In the genomic region with DNA sequence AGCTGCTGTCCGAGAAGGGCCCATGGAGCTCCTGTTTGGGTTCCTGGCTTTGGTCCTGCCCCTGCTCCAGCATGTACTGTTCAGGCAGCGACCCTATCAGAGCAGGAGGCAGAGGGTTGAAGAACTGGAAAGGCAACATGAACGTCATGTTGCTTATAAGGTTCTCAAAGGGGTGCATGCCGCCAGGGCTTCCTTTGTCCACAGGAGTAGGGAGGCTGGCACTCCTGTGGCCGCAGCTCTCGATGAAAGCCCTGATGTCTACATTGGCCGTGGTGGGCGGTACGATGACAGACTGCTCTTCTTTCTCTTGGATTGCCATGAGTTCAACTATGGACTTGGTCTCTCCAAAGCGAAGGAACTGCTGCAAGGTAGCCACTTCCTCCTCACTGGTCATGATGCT, we compare ENCODE assay signal across 23 mouse cellular contexts. TPM values are rescaled to one million over a fixed set of nuclear protein-coding genes. Genes with fewer than 3 reads are reported as not detected.
DNase-seq lines count a peak whose midpoint lies in the region; ATAC-seq and TF ChIP-seq lines count a peak whose summit lies in the region.
"Had no signal": no experiment of that assay in that cellular context is flagged by ENCODE, and none has a peak within 500 bp of the region (broad histone marks: within the 10 kb centered on the region; RNA-seq: fewer than 3 reads in every experiment).

No protein-coding gene starts in this region.

- no peak for TF ChIP-seq POLR2A in heart, adult 2 months (IDR thresholded peaks at IDR 0.05; ENCODE audit: insufficient read depth, low read depth, low read length)

- intact Hi-C loops in heart, adult 2 months (cut with DNase I), result no loop called here

- H3K4me3 ChIP-seq in heart, adult 2 months, result no peak overlapping the region
- no peak overlapping the region for H3K4me3 ChIP-seq in heart, embryonic 10.5 days
- no peak overlapping the region for H3K4me3 ChIP-seq in heart, embryonic 11.5 days (ENCODE audit: low read depth, low read length)
- no peak overlapping the region for H3K4me3 ChIP-seq in limb, embryonic 12.5 days (replicated peaks)
- H3K4me3 ChIP-seq in limb, embryonic 10.5 days, result no peak overlapping the region

- TF ChIP-seq CTCF in heart, adult 2 months (IDR thresholded peaks at IDR 0.05), result no peak

- H3K4me1 ChIP-seq in heart, adult 2 months (ENCODE audit: control insufficient read depth, insufficient read depth, low read length), result no peaks in the 10 kb centered on the region
- H3K4me1 ChIP-seq in heart, embryonic 10.5 days, result no peaks in the 10 kb centered on the region
- no peaks in the 10 kb centered on the region for H3K4me1 ChIP-seq in heart, embryonic 11.5 days (ENCODE audit: control insufficient read depth, insufficient read depth, low read length)
- no peaks in the 10 kb centered on the region; the same call in 1 of the 2 replicates for H3K4me1 ChIP-seq in limb, embryonic 12.5 days (replicated peaks)
- H3K4me1 ChIP-seq in limb, embryonic 10.5 days, result no peaks in the 10 kb centered on the region

- no peak overlapping the region for H3K27ac ChIP-seq in heart, adult 2 months
- no peak overlapping the region for H3K27ac ChIP-seq in heart, embryonic 10.5 days
- no peak overlapping the region for H3K27ac ChIP-seq in heart, embryonic 11.5 days (ENCODE audit: low read depth, low read length)
- H3K27ac ChIP-seq in limb, embryonic 12.5 days, result no peak overlapping the region
- no peak overlapping the region for H3K27ac ChIP-seq in limb, embryonic 10.5 days

- WGBS in heart, adult 2 months, result 88% methylated on average over 10 of the region's 10 CpGs
- WGBS in heart, embryonic 10.5 days, result 84% methylated on average over 10 of the region's 10 CpGs
- 77% methylated on average over 10 of the region's 10 CpGs for WGBS in heart, embryonic 11.5 days (ENCODE audit: insufficient replicate concordance)
- 90% methylated on average over 10 of the region's 10 CpGs for WGBS in limb, embryonic 12.5 days
- 91% methylated on average over 10 of the region's 10 CpGs for WGBS in limb, embryonic 10.5 days

- DNase-seq in heart, adult 11 months, result peak; percentile 78
- DNase-seq in heart, adult 2 months, result no peak
- peak; percentile 65 for DNase-seq in heart, embryonic 10.5 days (ENCODE audit: low spot score)
- no peak for DNase-seq in limb, embryonic 10.5 days (ENCODE audit: low spot score)
- DNase-seq: adrenal gland, adult 2 months; adrenal gland, adult 8-10 months; adrenal gland, postnatal 10 days; adrenal gland, postnatal 14 days; adrenal gland, postnatal 25 days; adrenal gland, postnatal 36 days; B cell, adult 2 months; cerebellum, adult 11 months; cerebellum, adult 11-12 months; cerebellum, adult 18-20 months had no signal

- no peaks in the 10 kb centered on the region for H3K36me3 ChIP-seq in heart, adult 2 months (ENCODE audit: control insufficient read depth, insufficient read depth, low read length)
- H3K36me3 ChIP-seq in heart, embryonic 10.5 days, result no peaks in the 10 kb centered on the region
- no peaks in the 10 kb centered on the region for H3K36me3 ChIP-seq in heart, embryonic 11.5 days (ENCODE audit: control insufficient read depth, insufficient read depth, low read length)
- H3K36me3 ChIP-seq in limb, embryonic 12.5 days, result no peaks in the 10 kb centered on the region
- no peaks in the 10 kb centered on the region for H3K36me3 ChIP-seq in limb, embryonic 10.5 days
- H3K36me3 ChIP-seq: G1E had no signal

- H3K27me3 ChIP-seq in heart, adult 2 months (ENCODE audit: control insufficient read depth, insufficient read depth, low read length), result no peaks in the 10 kb centered on the region
- peaks cover 15% of the 10 kb centered on the region; the same call in 1 of the 2 replicates for H3K27me3 ChIP-seq in heart, embryonic 10.5 days (ENCODE audit: insufficient read depth, poor library complexity, severe bottlenecking)
- no peaks in the 10 kb centered on the region for H3K27me3 ChIP-seq in heart, embryonic 11.5 days (ENCODE audit: control insufficient read depth, insufficient read depth, low read length)
- H3K27me3 ChIP-seq in limb, embryonic 12.5 days, result peaks cover 14% of the 10 kb centered on the region; the same call in 1 of the 2 replicates
- H3K27me3 ChIP-seq in limb, embryonic 10.5 days (ENCODE audit: low read depth, poor library complexity, severe bottlenecking), result peaks cover 8% of the 10 kb centered on the region; the same call in 1 of the 2 replicates

- no peak overlapping the region for H3K4me2 ChIP-seq in heart, embryonic 11.5 days
- H3K4me2 ChIP-seq in limb, embryonic 12.5 days, result no peak overlapping the region

- no peak for ATAC-seq in heart, embryonic 11.5 days (replicated peaks; ENCODE audit: insufficient number of reproducible peaks, low FRiP score, low TSS enrichment)
- ATAC-seq in limb, embryonic 12.5 days (ENCODE audit: insufficient number of reproducible peaks, insufficient read depth, low FRiP score, low TSS enrichment, low read depth), result 0 out of 2 replicates have a peak, but pooled peaks have one; percentile 20
- ATAC-seq: activated CD4-positive, CD25-positive, alpha-beta regulatory T cell, adult 4 months; CD4-positive, CD25-positive, alpha-beta regulatory T cell, adult 4 months; Patski had no signal

- H3K79me2 ChIP-seq in heart, adult 2 months (replicated peaks; ENCODE audit: control insufficient read depth, insufficient read depth, low read length), result no peaks in the 10 kb centered on the region

- H3K9me3 ChIP-seq in heart, embryonic 10.5 days, result no peaks in the 10 kb centered on the region
- no peaks in the 10 kb centered on the region for H3K9me3 ChIP-seq in heart, embryonic 11.5 days (replicated peaks; ENCODE audit: control insufficient read depth, low read length)
- H3K9me3 ChIP-seq in limb, embryonic 12.5 days, result no peaks in the 10 kb centered on the region
- no peaks in the 10 kb centered on the region for H3K9me3 ChIP-seq in limb, embryonic 10.5 days (replicated peaks)
- H3K9me3 ChIP-seq: G1E had no signal

- no peak overlapping the region for H3K9ac ChIP-seq in heart, adult 2 months (ENCODE audit: low read depth, low read length)
- no peak overlapping the region for H3K9ac ChIP-seq in heart, embryonic 11.5 days (ENCODE audit: low read depth, low read length)
- no peak overlapping the region for H3K9ac ChIP-seq in limb, embryonic 12.5 days (replicated peaks)

- no peak for TF ChIP-seq EP300 in heart, adult 2 months (IDR thresholded peaks at IDR 0.05; ENCODE audit: insufficient read depth, low read depth, low read length)

RNA-seq across cellular contexts. Expression of a gene that starts 17.5 kb away (rescaled TPM):
- total RNA-seq in heart, adult 2 months (2021), result 1 to 10 TPM in 1 of 2 experiments, under 1 TPM in 1; 0.82 to 1.4 TPM
- 0.57 and 0.91 TPM in 2 replicates for polyA plus RNA-seq in heart, adult 2 months (2012; rRNA removed)
- 8.1 and 14.3 TPM in 2 replicates for polyA plus RNA-seq in heart, embryonic 10.5 days (2016; fragmentation: Nextera tagmentation; extraction: Ambion mirVana)
- 8.5 and 8.6 TPM in 2 replicates for polyA plus RNA-seq in heart, embryonic 11.5 days (2014; fragmentation: Nextera tagmentation; extraction: Ambion mirVana)
- 4.2 and 4.4 TPM in 2 replicates for polyA plus RNA-seq in limb, embryonic 12.5 days (2016; fragmentation: Nextera tagmentation; extraction: Ambion mirVana)
- polyA plus RNA-seq in limb, embryonic 10.5 days (2016; fragmentation: Nextera tagmentation; extraction: Ambion mirVana), result 3.0 and 4.0 TPM in 2 replicates
- total RNA-seq: CH12.LX, MEL had no signal
- polyA plus RNA-seq: activated CD4-positive, CD25-positive, alpha-beta regulatory T cell, adult 4 months; CD4-positive, CD25-positive, alpha-beta regulatory T cell, adult 4 months; G1E had no signal

RNA-seq across cellular contexts. Expression of a gene that starts 40.3 kb away (rescaled TPM):
- total RNA-seq in heart, adult 2 months (2021), result 1 to 10 TPM; 7.8 to 8.0 TPM
- 1.8 and 2.8 TPM in 2 replicates for polyA plus RNA-seq in heart, adult 2 months (2012; rRNA removed)
- polyA plus RNA-seq in heart, embryonic 10.5 days (2016; fragmentation: Nextera tagmentation; extraction: Ambion mirVana), result 8.4 and 13.8 TPM in 2 replicates
- 11.0 and 11.9 TPM in 2 replicates for polyA plus RNA-seq in heart, embryonic 11.5 days (2014; fragmentation: Nextera tagmentation; extraction: Ambion mirVana)
- 35.0 and 37.8 TPM in 2 replicates for polyA plus RNA-seq in limb, embryonic 12.5 days (2016; fragmentation: Nextera tagmentation; extraction: Ambion mirVana)
- 24.2 and 29.8 TPM in 2 replicates for polyA plus RNA-seq in limb, embryonic 10.5 days (2016; fragmentation: Nextera tagmentation; extraction: Ambion mirVana)
- total RNA-seq: MEL had no signal
- polyA plus RNA-seq: C2C12, G1E had no signal

Comparison
In these comparisons a context has a peak if more than half of its experiments do, and no peak if none do; other contexts are left out.
1. DNase-seq: peak in heart, adult 11 months (single experiment) and heart, embryonic 10.5 days (single experiment); none in heart, adult 2 months (0 of 2) and limb, embryonic 10.5 days (single experiment).